Mouse (Mus musculus): ENCODE data around the gene Prep. TPM values are rescaled to one million over a fixed set of nuclear protein-coding genes. Genes with fewer than 3 reads are reported as not detected.
A peak's percentile ranks its signal among the peaks of the same experiment; 100 is the strongest.

Prep gene
- total and polyA plus RNA-seq, 3 experiments = 7.9 to 13.8 (median 12.1) TPM

DNA sequence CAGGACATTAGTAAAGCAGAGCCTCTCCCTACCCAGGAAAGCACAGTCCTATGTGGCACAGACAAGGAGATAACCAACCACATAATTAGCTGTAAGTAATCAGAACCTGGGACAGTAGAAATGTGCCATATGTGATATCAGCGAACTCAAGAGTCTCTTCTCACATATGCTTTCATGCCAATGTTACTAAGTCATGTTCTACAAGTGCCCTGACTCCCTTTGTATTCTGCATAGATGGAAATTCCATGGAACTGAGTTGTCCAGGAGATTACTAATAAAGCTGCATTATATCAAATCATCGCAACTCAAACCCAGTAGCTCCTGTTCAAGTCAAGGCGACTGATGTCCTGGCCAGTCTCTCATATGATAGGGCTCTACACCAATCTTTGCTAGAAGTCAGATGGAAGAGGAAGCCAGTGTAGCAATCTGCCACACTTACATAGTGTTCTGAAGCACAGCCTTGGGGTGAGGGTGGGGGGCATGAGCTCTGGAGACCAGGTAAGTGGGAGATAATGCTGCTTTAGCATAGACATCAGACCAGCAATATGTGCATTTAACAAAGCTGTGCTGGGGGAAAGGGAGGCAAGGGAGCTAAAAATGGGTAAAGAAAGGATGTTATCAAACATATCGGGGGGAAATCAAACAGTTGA lies 113.8 kb downstream of the Prep start:
- intact Hi-C loops (cut with DNase I) = loop anchor here (5.0 kb wide), 1 partner anchor 69 kb away; no protein-coding TSS in a partner anchor
- Histone ChIP-seq H3K9ac (ENCODE audit: low read depth, low read length) (no peak overlapping the region), H3K27me3 (ENCODE audit: control insufficient read depth, insufficient read depth, low read length) (no peaks in the 10 kb centered on the region), H3K36me3 (ENCODE audit: control insufficient read depth, insufficient read depth, low read length) (no peaks in the 10 kb centered on the region), H3K4me3 (no peak overlapping the region), H3K79me2 (replicated peaks; ENCODE audit: control insufficient read depth, insufficient read depth, low read length) (no peaks in the 10 kb centered on the region), H3K4me1 (ENCODE audit: control insufficient read depth, insufficient read depth, low read length) (peaks cover 2% of the 10 kb centered on the region; the same call in 1 of the 2 replicates), H3K27ac (0 out of 2 replicates have a peak overlapping the region, but pooled peaks have one; percentile 20)
- TF ChIP-seq EP300 (IDR thresholded peaks at IDR 0.05; ENCODE audit: insufficient read depth, low read depth, low read length) (no peak), CTCF (IDR thresholded peaks at IDR 0.05) (no peak), POLR2A (IDR thresholded peaks at IDR 0.05; ENCODE audit: insufficient read depth, low read depth, low read length) (no peak)
- DNase-seq = no peak
- 68% methylated on average over 4 of the region's 4 CpGs for WGBS

GRCm38 (mm10) chr10:45181344-45181743 lies 114.3 kb downstream of the Prep start:
- H3K9ac ChIP-seq (ENCODE audit: low read depth, low read length) = no peak overlapping the region
- no peaks in the 10 kb centered on the region for H3K79me2 ChIP-seq (replicated peaks; ENCODE audit: control insufficient read depth, insufficient read depth, low read length)
- 48% methylated on average over 3 of the region's 3 CpGs for WGBS
- intact Hi-C loops (cut with DNase I) = loop anchor here (5.0 kb wide), 1 partner anchor 69 kb away; no protein-coding TSS in a partner anchor
- no peak for TF ChIP-seq POLR2A (IDR thresholded peaks at IDR 0.05; ENCODE audit: insufficient read depth, low read depth, low read length)
- TF ChIP-seq EP300 (IDR thresholded peaks at IDR 0.05; ENCODE audit: insufficient read depth, low read depth, low read length) = no peak
- no peak for TF ChIP-seq CTCF (IDR thresholded peaks at IDR 0.05)
- DNase-seq = peak in 1 of 2 experiments; percentile 32
- H3K4me1 ChIP-seq (ENCODE audit: control insufficient read depth, insufficient read depth, low read length) = peaks cover 2% of the 10 kb centered on the region; the same call in 1 of the 2 replicates
- no peak overlapping the region for H3K4me3 ChIP-seq
- no peaks in the 10 kb centered on the region for H3K36me3 ChIP-seq (ENCODE audit: control insufficient read depth, insufficient read depth, low read length)
- H3K27ac ChIP-seq = peak overlapping the region; percentile 20; the same call in 1 of the 2 replicates
- no peaks in the 10 kb centered on the region for H3K27me3 ChIP-seq (ENCODE audit: control insufficient read depth, insufficient read depth, low read length)

GRCm38 (mm10) chr10:45185457-45185856 lies 118.5 kb downstream of the Prep start:
- intact Hi-C loops (cut with DNase I) = no loop called here
- H3K9ac ChIP-seq (ENCODE audit: low read depth, low read length) = no peak overlapping the region
- no peaks in the 10 kb centered on the region for H3K27me3 ChIP-seq (ENCODE audit: control insufficient read depth, insufficient read depth, low read length)
- DNase-seq = no peak
- no peak overlapping the region for H3K27ac ChIP-seq
- no peaks in the 10 kb centered on the region for H3K79me2 ChIP-seq (replicated peaks; ENCODE audit: control insufficient read depth, insufficient read depth, low read length)
- no peak overlapping the region for H3K4me3 ChIP-seq
- H3K36me3 ChIP-seq (ENCODE audit: control insufficient read depth, insufficient read depth, low read length) = no peaks in the 10 kb centered on the region
- TF ChIP-seq POLR2A (IDR thresholded peaks at IDR 0.05; ENCODE audit: insufficient read depth, low read depth, low read length) (no peak), CTCF (IDR thresholded peaks at IDR 0.05) (peak; percentile 43)
- H3K4me1 ChIP-seq (ENCODE audit: control insufficient read depth, insufficient read depth, low read length) = peaks cover 2% of the 10 kb centered on the region; the same call in 1 of the 2 replicates
- 61% methylated on average over 2 of the region's 2 CpGs for WGBS

DNA sequence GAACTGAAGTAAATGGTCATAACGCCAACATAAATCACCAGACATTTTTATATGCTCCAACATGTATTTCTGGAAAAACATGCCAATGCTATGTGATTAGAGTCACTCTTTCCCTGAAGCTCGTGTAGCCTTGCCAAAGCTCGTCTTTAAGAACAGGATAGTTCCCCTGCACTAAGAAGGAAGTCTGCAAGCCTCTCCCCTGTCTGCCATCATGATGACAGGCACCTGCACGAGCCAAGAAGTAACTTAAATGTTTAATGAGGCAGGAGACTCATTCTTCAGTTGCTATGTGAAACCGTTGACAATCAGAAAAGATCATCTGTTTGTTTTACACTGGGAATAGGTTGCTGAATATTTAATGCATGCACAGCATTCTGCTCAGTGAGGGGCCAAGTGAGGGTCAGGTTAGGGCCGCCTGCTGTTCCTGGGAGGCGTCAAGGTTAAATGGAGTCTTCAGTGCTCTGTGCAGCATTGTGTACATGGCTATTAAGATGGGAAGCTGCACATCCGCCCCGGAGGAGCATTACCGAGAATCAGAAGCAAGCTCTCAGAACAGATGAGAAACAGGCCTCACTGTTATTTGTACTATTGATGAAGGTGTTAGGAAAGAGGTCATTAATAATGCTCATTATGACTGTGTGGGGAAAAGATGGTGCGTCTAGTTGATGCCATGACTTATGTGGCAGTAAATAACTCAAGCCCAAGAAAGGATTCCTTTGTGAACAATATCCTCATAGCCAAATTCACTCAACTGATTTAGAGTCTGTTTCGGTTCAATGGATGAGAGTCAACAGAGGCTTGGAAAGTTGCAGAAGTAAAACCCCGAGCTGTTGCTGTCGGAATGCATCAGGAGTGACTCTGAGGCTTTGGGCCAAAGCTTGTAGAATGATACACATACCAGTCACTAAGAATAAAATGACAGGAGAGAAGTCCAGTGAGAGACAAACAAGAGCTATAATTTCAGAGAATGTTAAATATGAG lies 126.6 kb downstream of the Prep start:
- no peak overlapping the region for H3K27ac ChIP-seq
- no peak overlapping the region for H3K9ac ChIP-seq (ENCODE audit: low read depth, low read length)
- no peak overlapping the region for H3K4me3 ChIP-seq
- no peaks in the 10 kb centered on the region for H3K27me3 ChIP-seq (ENCODE audit: control insufficient read depth, insufficient read depth, low read length)
- no peaks in the 10 kb centered on the region for H3K4me1 ChIP-seq (ENCODE audit: control insufficient read depth, insufficient read depth, low read length)
- no peaks in the 10 kb centered on the region for H3K79me2 ChIP-seq (replicated peaks; ENCODE audit: control insufficient read depth, insufficient read depth, low read length)
- intact Hi-C loops (cut with DNase I) = no loop called here
- WGBS = 67% methylated on average over 14 of the region's 14 CpGs
- no peaks in the 10 kb centered on the region for H3K36me3 ChIP-seq (ENCODE audit: control insufficient read depth, insufficient read depth, low read length)
- no peak for DNase-seq
- no peak for TF ChIP-seq POLR2A (IDR thresholded peaks at IDR 0.05; ENCODE audit: insufficient read depth, low read depth, low read length)
- TF ChIP-seq CTCF (IDR thresholded peaks at IDR 0.05) = no peak
- TF ChIP-seq EP300 (IDR thresholded peaks at IDR 0.05; ENCODE audit: insufficient read depth, low read depth, low read length) = no peak

DNA sequence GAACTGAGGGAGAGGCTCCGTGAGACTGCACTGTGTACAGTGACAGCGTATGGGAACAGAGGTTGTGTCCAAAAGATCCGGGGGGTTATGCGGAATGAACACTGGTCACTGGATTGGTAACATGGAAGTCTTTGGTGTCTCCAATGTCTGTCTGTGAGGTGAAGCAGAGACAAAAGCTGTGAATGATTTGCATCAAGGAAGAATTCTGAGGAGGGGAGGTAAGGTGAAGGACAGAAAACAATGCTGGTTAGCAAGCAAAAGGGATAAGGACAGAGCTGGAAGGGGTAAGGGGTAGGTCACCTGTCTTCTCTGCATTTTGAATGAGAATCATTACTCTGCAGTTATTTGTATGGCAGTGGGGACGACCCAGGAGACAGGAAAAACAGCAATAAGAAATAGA lies 127.5 kb downstream of the Prep start:
- Histone ChIP-seq H3K36me3 (ENCODE audit: control insufficient read depth, insufficient read depth, low read length) (no peaks in the 10 kb centered on the region), H3K4me1 (ENCODE audit: control insufficient read depth, insufficient read depth, low read length) (no peaks in the 10 kb centered on the region), H3K27ac (no peak overlapping the region), H3K9ac (ENCODE audit: low read depth, low read length) (no peak overlapping the region), H3K4me3 (no peak overlapping the region), H3K79me2 (replicated peaks; ENCODE audit: control insufficient read depth, insufficient read depth, low read length) (no peaks in the 10 kb centered on the region), H3K27me3 (ENCODE audit: control insufficient read depth, insufficient read depth, low read length) (no peaks in the 10 kb centered on the region)
- intact Hi-C loops (cut with DNase I) = no loop called here
- 72% methylated on average over 5 of the region's 5 CpGs for WGBS
- DNase-seq = no peak
- TF ChIP-seq CTCF (IDR thresholded peaks at IDR 0.05) (no peak), POLR2A (IDR thresholded peaks at IDR 0.05; ENCODE audit: insufficient read depth, low read depth, low read length) (no peak), EP300 (IDR thresholded peaks at IDR 0.05; ENCODE audit: insufficient read depth, low read depth, low read length) (no peak)

Measured in heart, adult 2 months (tissue).